8 mouse cellular contexts compared by ENCODE assay signal in genomic region chr12:109067561-109068135, GRCm38 (mm10). TPM values are rescaled to one million over a fixed set of nuclear protein-coding genes. Genes with fewer than 3 reads are reported as not detected.
DNase-seq lines count a peak whose midpoint lies in the region; ATAC-seq and TF ChIP-seq lines count a peak whose summit lies in the region.

No protein-coding gene starts in this region.

- in situ Hi-C loops in CH12.LX (cut with MboI; ENCODE audit: low pct_ligation_motif_present, low pct_unique_long_range_greater_than_20kb, low sequenced_read_pairs): loop anchor here (25.0 kb wide), 1 partner anchor 320 kb away; no protein-coding TSS in a partner anchor

- dilution Hi-C loops in CH12.LX (cut with MboI; ENCODE audit: extremely low pct_ligation_motif_present, extremely low pct_unique_long_range_greater_than_20kb, low sequenced_read_pairs): no loop called here

- no peak for TF ChIP-seq POLR2A in CH12.LX (IDR thresholded peaks at IDR 0.05; ENCODE audit: low read depth, low read length)
- no peak for TF ChIP-seq POLR2A in myocyte (IDR thresholded peaks at IDR 0.05; ENCODE audit: insufficient read length, low read depth)

- TF ChIP-seq RAD21 in CH12.LX (IDR thresholded peaks at IDR 0.05; ENCODE audit: low read depth, low read length): no peak

- H3K27ac ChIP-seq in CH12.LX (ENCODE audit: insufficient read depth, low read depth): no peak overlapping the region
- peak overlapping the region; percentile 87 for H3K27ac ChIP-seq in embryonic facial prominence, embryonic 10.5 days (replicated peaks)
- peak overlapping the region; percentile 90 for H3K27ac ChIP-seq in hindbrain, embryonic 10.5 days
- 0 out of 2 replicates have a peak overlapping the region, but pooled peaks have one; percentile 45 for H3K27ac ChIP-seq in limb, embryonic 12.5 days
- no peak overlapping the region for H3K27ac ChIP-seq in stomach, postnatal 0 days (replicated peaks)

- no peaks in the 10 kb centered on the region for H3K36me3 ChIP-seq in CH12.LX (replicated peaks in 1 of 2; ENCODE audit: control insufficient read depth in 1 of 2, insufficient read depth in 1 of 2, low read length in 1 of 2)
- no peaks in the 10 kb centered on the region for H3K36me3 ChIP-seq in embryonic facial prominence, embryonic 10.5 days (replicated peaks)
- no peaks in the 10 kb centered on the region for H3K36me3 ChIP-seq in hindbrain, embryonic 10.5 days
- H3K36me3 ChIP-seq in limb, embryonic 12.5 days: no peaks in the 10 kb centered on the region
- H3K36me3 ChIP-seq in myocyte (ENCODE audit: control insufficient read depth, insufficient read depth): no peaks in the 10 kb centered on the region
- no peaks in the 10 kb centered on the region for H3K36me3 ChIP-seq in stomach, postnatal 0 days (ENCODE audit: control insufficient read depth, insufficient read depth, low read length)

- H3K4me1 ChIP-seq in CH12.LX (ENCODE audit: control insufficient read depth in 1 of 2, insufficient read depth in 2 of 2): peaks cover 3 to 53% of the 10 kb centered on the region in 2 experiments; a peak in 2 of 4 replicates
- H3K4me1 ChIP-seq in embryonic facial prominence, embryonic 10.5 days: peaks cover 19% of the 10 kb centered on the region
- peaks cover 21% of the 10 kb centered on the region for H3K4me1 ChIP-seq in hindbrain, embryonic 10.5 days (replicated peaks)
- peaks cover 19% of the 10 kb centered on the region for H3K4me1 ChIP-seq in limb, embryonic 12.5 days (replicated peaks)
- peaks cover 3% of the 10 kb centered on the region; the same call in 1 of the 2 replicates for H3K4me1 ChIP-seq in stomach, postnatal 0 days (replicated peaks; ENCODE audit: control insufficient read depth, insufficient read depth)

- H3ac ChIP-seq in myocyte (ENCODE audit: control insufficient read depth, insufficient read length): no peak overlapping the region

- no peak for TF ChIP-seq CTCF in CH12.LX (conservative IDR thresholded peaks at IDR 0.05 in 1 of 2, IDR thresholded peaks at IDR 0.05 in 1 of 2; ENCODE audit: low read depth in 2 of 2, low read length in 2 of 2)
- TF ChIP-seq CTCF in stomach, postnatal 0 days (IDR thresholded peaks at IDR 0.05; ENCODE audit: low read depth): no peak

- H3K27me3 ChIP-seq in CH12.LX (replicated peaks) (peaks cover 1% of the 10 kb centered on the region), myocyte (ENCODE audit: control insufficient read depth, insufficient read depth, insufficient read length) (peaks cover 13% of the 10 kb centered on the region)
- H3K27me3 ChIP-seq in embryonic facial prominence, embryonic 10.5 days (replicated peaks; ENCODE audit: low read depth, poor library complexity, severe bottlenecking): peaks cover 44% of the 10 kb centered on the region
- H3K27me3 ChIP-seq in hindbrain, embryonic 10.5 days (ENCODE audit: insufficient read depth, poor library complexity, severe bottlenecking): peaks cover 36% of the 10 kb centered on the region
- H3K27me3 ChIP-seq in limb, embryonic 12.5 days: peaks cover 24% of the 10 kb centered on the region
- no peaks in the 10 kb centered on the region for H3K27me3 ChIP-seq in stomach, postnatal 0 days (ENCODE audit: control insufficient read depth, insufficient read depth, low read length)

- 2% methylated on average over 59 of the region's 59 CpGs for WGBS in embryonic facial prominence, embryonic 10.5 days
- 3% methylated on average over 59 of the region's 59 CpGs for WGBS in hindbrain, embryonic 10.5 days
- 2% methylated on average over 36 of the region's 59 CpGs for WGBS in limb, embryonic 12.5 days
- WGBS in stomach, postnatal 0 days: 1% methylated on average over 46 of the region's 59 CpGs

- no peaks in the 10 kb centered on the region for H3K9me3 ChIP-seq in CH12.LX (replicated peaks; ENCODE audit: low read length)
- H3K9me3 ChIP-seq in embryonic facial prominence, embryonic 10.5 days: no peaks in the 10 kb centered on the region
- H3K9me3 ChIP-seq in hindbrain, embryonic 10.5 days: no peaks in the 10 kb centered on the region
- no peaks in the 10 kb centered on the region for H3K9me3 ChIP-seq in limb, embryonic 12.5 days
- H3K9me3 ChIP-seq in stomach, postnatal 0 days (ENCODE audit: control insufficient read depth, low read length): no peaks in the 10 kb centered on the region

- DNase-seq in A20 (ENCODE audit: low read depth, low spot score) (peak; percentile 55), CH12.LX (ENCODE audit: extremely low read depth) (no peak)
- DNase-seq in embryonic facial prominence, embryonic 10.5 days (ENCODE audit: low spot score): peak; percentile 80
- DNase-seq in hindbrain, embryonic 10.5 days (ENCODE audit: low spot score): peak; percentile 66
- DNase-seq in stomach, postnatal 0 days (ENCODE audit: low spot score): peak; percentile 59
- no peak for DNase-seq in urinary bladder, postnatal 25 days (ENCODE audit: low spot score)

- no peak overlapping the region for H3K9ac ChIP-seq in CH12.LX (ENCODE audit: insufficient read depth, low read depth)
- peak overlapping the region; percentile 75 for H3K9ac ChIP-seq in limb, embryonic 12.5 days (replicated peaks)
- peak overlapping the region; percentile 65 for H3K9ac ChIP-seq in stomach, postnatal 0 days (ENCODE audit: low read length)

- H3K4me2 ChIP-seq in CH12.LX (ENCODE audit: insufficient read depth, low read depth, poor library complexity, severe bottlenecking) (no peak overlapping the region), myocyte (ENCODE audit: low read depth) (peak overlapping the region; percentile 55)
- H3K4me2 ChIP-seq in limb, embryonic 12.5 days: peak overlapping the region; percentile 83
- peak overlapping the region; percentile 91 for H3K4me2 ChIP-seq in stomach, postnatal 0 days (replicated peaks; ENCODE audit: low read depth)

- peak overlapping the region; percentile 9 to 62 (median 32) for H3K4me3 ChIP-seq in CH12.LX (replicated peaks in 1 of 3; ENCODE audit: low read depth in 2 of 3, low read length in 2 of 3, poor library complexity in 1 of 3)
- peak overlapping the region; percentile 62 for H3K4me3 ChIP-seq in embryonic facial prominence, embryonic 10.5 days
- H3K4me3 ChIP-seq in hindbrain, embryonic 10.5 days: peak overlapping the region; percentile 66
- H3K4me3 ChIP-seq in limb, embryonic 12.5 days (replicated peaks): peak overlapping the region; percentile 58
- H3K4me3 ChIP-seq in myocyte: no peak overlapping the region
- peak overlapping the region; percentile 58 for H3K4me3 ChIP-seq in stomach, postnatal 0 days (ENCODE audit: low read depth, low read length)

- peak; percentile 85 for ATAC-seq in limb, embryonic 12.5 days (ENCODE audit: insufficient number of reproducible peaks, insufficient read depth, low FRiP score, low TSS enrichment, low read depth)
- peak; percentile 86 for ATAC-seq in stomach, postnatal 0 days (ENCODE audit: low FRiP score, low TSS enrichment)

- H3K79me2 ChIP-seq in CH12.LX (replicated peaks; ENCODE audit: control insufficient read depth, extremely low read depth, insufficient read depth, poor library complexity, severe bottlenecking) (no peaks in the 10 kb centered on the region), myocyte (ENCODE audit: control insufficient read depth, insufficient read depth) (no peaks in the 10 kb centered on the region)

- TF ChIP-seq EP300 in CH12.LX (IDR thresholded peaks at IDR 0.05; ENCODE audit: low read length): no peak
- TF ChIP-seq EP300 in stomach, postnatal 0 days (optimal IDR thresholded peaks at IDR 0.05): no peak

TF ChIP-seq in CH12.LX, 34 proteins besides CTCF, POLR2A, EP300 and RAD21:
- TF ChIP-seq SIN3A (IDR thresholded peaks at IDR 0.05; ENCODE audit: low read length): no peak
- TF ChIP-seq NELFE (IDR thresholded peaks at IDR 0.05; ENCODE audit: low read depth, low read length): no peak
- TF ChIP-seq CHD2 (IDR thresholded peaks at IDR 0.05; ENCODE audit: low read length): no peak
- TF ChIP-seq MEF2A (IDR thresholded peaks at IDR 0.05; ENCODE audit: borderline replicate concordance, low read depth, low read length): no peak
- peak; percentile 61 for TF ChIP-seq NRF1 (IDR thresholded peaks at IDR 0.05; ENCODE audit: low read depth, low read length)
- TF ChIP-seq BHLHE40 (IDR thresholded peaks at IDR 0.05; ENCODE audit: low read depth, low read length): no peak
- TF ChIP-seq ZC3H11A (IDR thresholded peaks at IDR 0.05; ENCODE audit: low read depth, low read length): no peak

TF ChIP-seq in myocyte, 11 proteins besides CTCF, POLR2A, EP300 and RAD21:
- TF ChIP-seq REST (IDR thresholded peaks at IDR 0.05; ENCODE audit: insufficient read depth, insufficient read length) (no peak), CEBPB (IDR thresholded peaks at IDR 0.05; ENCODE audit: insufficient read depth, poor library complexity, severe bottlenecking) (no peak), MAX (IDR thresholded peaks at IDR 0.05; ENCODE audit: low read depth) (no peak), TCF3 (IDR thresholded peaks at IDR 0.05; ENCODE audit: insufficient read length, low read depth) (no peak), MYOD1 (IDR thresholded peaks at IDR 0.05; ENCODE audit: control insufficient read depth in 1 of 3, insufficient read length in 2 of 3, low read depth in 2 of 3) (no peak), POLR2AphosphoS2 (IDR thresholded peaks at IDR 0.05; ENCODE audit: insufficient read length, low read depth) (no peak), SRF (IDR thresholded peaks at IDR 0.05; ENCODE audit: control insufficient read depth, insufficient read length, low read depth) (no peak), E2F4 (IDR thresholded peaks at IDR 0.05; ENCODE audit: insufficient read depth) (no peak), USF1 (IDR thresholded peaks at IDR 0.05; ENCODE audit: low read depth) (no peak), TCF12 (IDR thresholded peaks at IDR 0.05; ENCODE audit: insufficient read depth, poor library complexity, severe bottlenecking) (no peak), MYOG (IDR thresholded peaks at IDR 0.05; ENCODE audit: control insufficient read depth in 1 of 3, insufficient read depth in 1 of 3, insufficient read length in 2 of 3, low read depth in 2 of 3) (no peak)
TF ChIP-seq in myocyte: peak in this region for 0.

RNA-seq across cellular contexts. Expression of gene Begain, which starts 0.4 kb away (rescaled TPM):
- total RNA-seq in CH12.LX (2012; rRNA removed): 0.08 TPM in 1 of 2 replicates, not detected in the other
- 0.08 TPM in 1 of 2 replicates, not detected in the other for total RNA-seq in CH12.LX (2014; rRNA removed)
- polyA plus RNA-seq in CH12.LX (2012; ENCODE audit: insufficient read length, low read depth): 0.41 and 0.89 TPM in 2 replicates
- 2.3 and 3.1 TPM in 2 replicates for polyA plus RNA-seq in embryonic facial prominence, embryonic 10.5 days (2016; fragmentation: Nextera tagmentation; extraction: Ambion mirVana)
- polyA plus RNA-seq in hindbrain, embryonic 10.5 days (2016; fragmentation: Nextera tagmentation; extraction: Ambion mirVana): 6.0 and 16.2 TPM in 2 replicates
- 5.6 and 6.7 TPM in 2 replicates for polyA plus RNA-seq in limb, embryonic 12.5 days (2016; fragmentation: Nextera tagmentation; extraction: Ambion mirVana)
- 0.10 TPM for polyA plus RNA-seq in myocyte (2012; fragmentation: generic; extraction: Trizol)
- 1.6 and 2.3 TPM in 2 replicates for polyA plus RNA-seq in stomach, postnatal 0 days (2015; fragmentation: Nextera tagmentation; extraction: Ambion mirVana)

Comparison
In these comparisons a context has a peak if more than half of its experiments do, and no peak if none do; other contexts are left out.
1. DNase-seq: peak in A20 (single experiment), embryonic facial prominence, embryonic 10.5 days (single experiment), hindbrain, embryonic 10.5 days (single experiment) and stomach, postnatal 0 days (single experiment); none in CH12.LX (single experiment) and urinary bladder, postnatal 25 days (single experiment).
2. H3K27ac ChIP-seq: peak in embryonic facial prominence, embryonic 10.5 days (single experiment), hindbrain, embryonic 10.5 days (single experiment) and limb, embryonic 12.5 days (single experiment); none in CH12.LX (single experiment) and stomach, postnatal 0 days (single experiment).